Mouse (Mus musculus): ENCODE results near the gene Hip1.

DNA sequence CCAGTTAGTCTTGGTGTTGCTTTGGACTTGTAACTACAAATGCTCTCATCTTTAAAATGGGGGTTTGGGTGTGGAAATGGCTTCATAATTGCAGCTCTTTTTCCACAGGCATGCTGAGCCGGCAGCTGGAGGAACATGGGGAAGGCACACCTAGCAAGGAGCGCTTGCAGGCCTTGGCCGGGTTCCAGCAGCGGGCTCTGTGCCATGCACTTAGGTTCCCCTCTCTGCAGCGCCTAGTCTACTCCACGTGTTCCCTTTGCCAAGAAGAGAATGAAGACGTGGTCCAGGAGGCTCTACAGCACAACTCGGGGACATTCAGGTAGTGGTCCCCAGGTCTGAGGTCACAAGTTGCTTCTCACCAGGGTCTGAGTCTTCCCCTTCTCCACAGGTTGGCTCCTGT is 169.8 kb downstream of the Hip1 start:
- no peak for TF ChIP-seq CTCF (IDR thresholded peaks at IDR 0.05; ENCODE audit: extremely low read depth, insufficient read length, insufficient replicate concordance, low read depth, low read length)
- TF ChIP-seq POLR2A (IDR thresholded peaks at IDR 0.05; ENCODE audit: low read depth, low read length), result no peak
